Mouse (Mus musculus): ENCODE results near the gene Dlgap5.

Gene Dlgap5

DNA sequence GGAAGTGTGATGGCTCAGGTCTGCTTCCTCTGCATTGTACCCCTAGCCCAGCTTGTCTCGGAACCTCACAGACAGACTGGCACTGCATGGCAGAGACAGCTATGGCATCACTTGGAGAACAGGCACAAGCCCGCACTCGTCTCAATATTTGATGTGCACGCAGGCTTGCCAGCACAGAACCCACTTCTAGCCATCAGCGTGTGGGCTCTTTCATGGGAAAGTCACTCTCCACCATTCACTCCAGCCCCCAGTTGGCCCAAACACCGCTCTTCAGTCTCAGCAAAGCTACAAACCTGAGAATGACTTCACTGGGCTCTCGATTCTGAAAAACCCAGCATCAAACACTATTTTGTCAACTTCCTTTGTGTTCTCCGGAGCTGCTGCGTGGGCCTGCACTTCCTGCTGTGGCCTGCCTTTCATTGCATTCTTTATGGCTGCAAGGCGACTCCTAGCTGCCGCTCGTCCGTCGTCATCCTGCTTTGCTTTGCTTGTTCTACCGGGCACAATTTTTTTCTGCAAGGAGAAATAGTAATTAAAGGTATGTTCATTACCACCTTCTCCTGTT is 22.7 kb downstream of the Dlgap5 start:
- no peak for DNase-seq (ENCODE audit: low spot score)

DNA sequence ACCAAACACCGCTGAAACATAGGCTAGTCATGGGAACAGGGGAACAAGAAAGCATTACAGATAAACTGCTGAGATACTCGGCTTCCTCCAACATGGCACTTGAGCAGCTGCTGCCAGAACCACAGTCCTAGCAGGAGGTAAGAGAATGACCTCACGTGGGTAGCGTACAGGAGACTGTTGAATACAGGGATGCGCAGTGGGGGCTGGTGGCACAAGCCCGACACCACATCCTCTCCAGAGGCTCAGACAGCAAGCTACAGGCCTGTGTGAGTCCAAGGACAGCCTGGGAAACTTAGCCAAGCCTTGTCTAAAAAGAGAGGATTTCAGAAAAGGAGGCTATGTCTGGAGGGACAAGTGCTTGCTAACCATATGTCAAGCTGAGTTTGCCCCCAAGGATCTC is 23.2 kb downstream of the Dlgap5 start:
- DNase-seq (ENCODE audit: low spot score) = no peak

DNA sequence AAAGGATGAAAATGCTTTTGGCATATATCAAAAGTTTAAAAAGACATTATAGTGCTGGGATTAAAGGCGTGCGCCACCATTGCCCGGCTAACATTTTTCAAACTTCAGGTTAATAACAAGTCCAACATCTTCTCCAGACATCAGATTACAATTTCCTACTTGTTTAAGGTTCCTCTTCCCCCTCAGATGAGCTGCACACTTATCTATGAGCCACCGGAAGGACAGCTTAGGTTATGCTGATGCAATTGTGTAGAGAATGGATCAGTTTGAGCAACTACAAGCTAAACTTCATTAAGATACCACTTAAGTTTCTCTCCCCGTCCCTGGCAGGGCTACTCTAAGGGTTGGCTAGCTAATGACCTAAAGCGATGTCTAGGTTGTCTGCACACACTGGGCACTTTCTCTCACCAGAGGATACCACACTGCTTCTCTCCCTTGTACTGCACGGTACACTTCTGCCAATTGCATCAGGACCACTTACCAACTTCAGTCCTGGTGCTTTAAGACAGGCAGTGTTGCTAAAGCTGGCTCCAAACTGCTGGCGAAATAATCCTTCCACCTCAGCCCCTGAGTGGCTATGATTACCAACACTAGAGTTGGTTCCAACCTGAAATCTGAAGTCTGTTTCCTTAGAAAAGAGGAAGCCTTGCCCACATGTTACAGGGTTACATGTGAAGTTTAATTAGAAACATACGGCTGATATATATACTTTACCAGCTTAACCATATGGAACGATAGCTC is 24.7 kb downstream of the Dlgap5 start:
- no peak for DNase-seq (ENCODE audit: low spot score)

DNA sequence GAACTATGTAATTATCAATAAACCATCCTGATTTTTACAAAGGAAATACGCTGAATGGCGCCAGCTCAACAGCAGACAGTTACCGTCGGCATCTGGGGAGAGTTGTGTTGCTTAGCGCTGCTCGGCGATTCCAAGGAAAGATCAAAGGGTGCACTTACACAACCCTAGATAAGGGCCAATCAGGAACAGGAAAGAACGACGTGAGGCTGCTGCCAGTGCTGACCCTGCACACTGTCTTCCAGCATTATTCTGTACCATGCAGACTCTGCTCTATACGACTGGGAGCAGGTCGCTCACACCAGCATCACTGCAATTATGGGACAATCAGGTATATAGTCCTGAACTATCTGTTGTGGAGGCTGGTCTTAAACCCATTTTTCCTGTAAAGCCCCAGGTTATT is 32.1 kb downstream of the Dlgap5 start:
- DNase-seq (ENCODE audit: low spot score) = no peak

DNA sequence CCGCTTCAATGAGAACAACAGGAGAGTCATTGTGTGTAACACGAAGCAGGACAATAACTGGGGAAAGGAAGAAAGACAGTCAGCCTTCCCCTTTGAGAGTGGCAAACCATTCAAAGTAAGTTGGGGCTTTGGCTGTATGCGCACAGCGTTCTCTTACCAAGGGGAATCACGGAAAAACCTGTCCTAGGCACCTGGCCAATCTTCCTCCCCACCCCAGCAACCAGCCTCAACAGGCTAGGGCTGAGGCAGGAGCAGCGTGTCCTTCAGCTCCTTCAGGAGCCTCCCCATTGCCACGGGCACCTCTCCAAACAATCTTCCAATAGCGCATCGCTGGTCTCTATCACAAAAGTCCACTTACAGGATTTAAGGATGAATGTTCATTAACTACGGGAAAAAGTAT is 33.6 kb downstream of the Dlgap5 start:
- no peak for DNase-seq (ENCODE audit: low spot score)

DNA sequence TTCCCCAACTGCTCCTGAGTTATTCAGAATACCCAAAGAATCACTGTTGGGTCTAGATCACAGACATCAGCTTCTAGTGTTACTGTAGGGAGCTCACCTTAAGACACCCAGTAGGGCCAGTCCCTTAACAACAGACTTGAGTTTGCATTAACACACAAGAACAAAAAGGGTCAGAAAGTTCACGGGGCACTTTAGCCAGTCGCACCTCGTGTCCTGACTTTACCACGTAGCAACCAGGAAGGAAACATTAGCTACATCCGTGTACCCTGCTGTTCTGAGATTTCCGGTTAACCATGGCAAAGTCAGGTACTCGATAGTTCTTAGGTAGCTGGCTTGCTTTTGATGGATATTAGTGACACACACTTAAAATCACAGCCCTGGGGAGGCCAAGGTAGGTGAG is 34.3 kb downstream of the Dlgap5 start:
- no peak for DNase-seq (ENCODE audit: low spot score)

DNA sequence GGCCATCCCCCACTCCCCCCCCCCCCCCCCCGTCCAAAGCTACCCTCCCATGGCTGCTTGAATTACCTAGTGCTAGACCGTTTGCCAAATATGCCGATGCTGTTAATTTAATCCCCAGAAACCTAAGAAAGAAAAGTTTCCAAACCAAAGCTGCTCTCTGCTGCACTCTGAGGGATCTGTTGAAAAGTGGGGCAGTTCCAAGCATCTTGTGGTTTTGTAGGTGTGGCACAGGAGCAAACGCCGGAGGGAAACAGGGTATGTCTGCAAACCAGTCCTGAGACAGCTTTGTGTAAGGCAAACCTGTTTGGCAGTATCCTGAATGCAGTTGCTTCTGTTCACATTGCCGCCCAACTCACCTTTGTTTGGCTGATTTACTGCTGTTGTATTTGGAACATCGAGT is 39.9 kb downstream of the Dlgap5 start:
- no peak for DNase-seq (ENCODE audit: low spot score)

DNA sequence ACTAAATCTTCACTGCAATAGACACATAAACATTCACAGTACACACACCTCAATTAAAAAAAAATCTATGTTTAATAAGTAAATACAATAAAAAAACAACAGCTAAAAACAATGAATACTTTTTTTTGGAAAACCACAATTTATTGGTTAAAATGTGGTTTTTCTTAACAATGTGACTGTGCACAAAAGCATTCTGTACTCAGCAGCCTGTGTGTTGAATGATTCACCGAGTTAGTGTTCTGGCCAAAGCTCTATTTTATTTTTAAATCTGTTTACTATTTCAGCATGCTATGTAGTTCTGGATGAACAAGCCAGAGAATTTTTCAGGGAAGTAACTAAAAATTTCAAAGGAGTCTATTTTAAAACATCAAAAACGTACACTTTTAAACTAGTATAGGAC is 41.7 kb downstream of the Dlgap5 start:
- no peak for DNase-seq (ENCODE audit: low spot score)

DNA sequence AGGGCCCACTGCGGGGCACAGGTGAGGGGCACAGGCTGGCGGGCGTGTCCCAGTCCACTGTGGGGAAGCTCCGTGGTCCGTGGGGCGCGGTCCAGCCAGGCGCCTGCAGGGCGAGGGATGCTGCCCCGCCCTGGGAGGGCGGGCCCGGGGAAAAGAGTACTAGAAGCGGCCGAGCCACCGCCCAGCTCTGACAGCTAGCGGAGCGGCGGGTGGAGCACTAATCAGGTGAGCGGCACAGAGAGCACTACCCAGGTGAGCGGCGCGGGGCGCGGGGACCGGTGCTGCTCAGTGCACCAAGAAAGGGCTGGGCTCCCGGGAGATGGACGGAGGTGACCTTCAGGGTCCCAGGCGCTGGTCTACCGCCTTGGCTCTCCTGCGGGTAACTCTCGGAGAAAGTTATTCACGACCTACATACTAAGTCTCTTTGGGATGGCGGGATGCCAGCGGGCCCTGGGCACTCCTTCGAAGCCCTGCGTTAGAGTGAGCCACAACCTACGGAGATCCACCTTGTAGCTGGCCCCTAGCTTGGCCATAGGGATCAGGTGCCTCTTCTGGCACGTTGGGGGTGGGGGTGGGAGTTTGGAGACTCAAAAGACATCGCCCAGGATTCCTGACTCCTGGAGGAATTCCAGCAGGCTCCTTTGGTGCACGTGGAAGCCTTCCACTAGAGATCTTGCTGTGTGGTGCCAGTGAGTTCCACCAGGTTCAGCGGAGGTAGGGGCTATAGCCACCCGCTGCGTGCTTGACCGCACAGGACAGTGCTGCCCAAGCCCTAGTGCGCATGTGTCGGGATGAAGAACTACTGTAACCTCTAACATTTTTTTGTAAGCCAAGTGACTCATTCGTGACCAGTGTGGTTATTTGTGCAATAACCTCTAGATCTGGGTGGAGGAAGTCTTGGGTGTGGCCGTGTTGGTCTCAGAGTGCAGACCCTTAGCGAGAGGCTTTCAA is 44.2 kb downstream of the Dlgap5 start:
- no peak for DNase-seq (ENCODE audit: low spot score)

DNA sequence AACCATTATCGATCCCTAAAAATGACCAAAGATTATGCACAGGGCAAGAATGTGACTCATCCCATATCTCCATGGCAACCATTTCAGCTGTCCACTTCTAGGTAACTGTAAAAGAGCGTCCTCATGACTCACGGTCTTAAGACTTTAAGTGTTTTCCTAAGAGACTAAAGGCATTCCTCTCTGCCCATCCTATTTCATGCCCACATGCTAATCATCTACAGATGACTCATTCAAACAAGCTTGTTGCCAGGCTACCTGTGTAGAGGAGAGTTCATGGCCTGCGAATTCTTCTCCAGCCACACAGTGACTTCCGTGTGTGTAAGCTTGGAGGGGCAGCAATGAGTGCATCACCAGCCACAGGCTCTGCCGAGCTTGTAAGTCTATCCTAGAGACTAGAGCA is 46.5 kb downstream of the Dlgap5 start:
- no peak for DNase-seq (ENCODE audit: low spot score)

DNA sequence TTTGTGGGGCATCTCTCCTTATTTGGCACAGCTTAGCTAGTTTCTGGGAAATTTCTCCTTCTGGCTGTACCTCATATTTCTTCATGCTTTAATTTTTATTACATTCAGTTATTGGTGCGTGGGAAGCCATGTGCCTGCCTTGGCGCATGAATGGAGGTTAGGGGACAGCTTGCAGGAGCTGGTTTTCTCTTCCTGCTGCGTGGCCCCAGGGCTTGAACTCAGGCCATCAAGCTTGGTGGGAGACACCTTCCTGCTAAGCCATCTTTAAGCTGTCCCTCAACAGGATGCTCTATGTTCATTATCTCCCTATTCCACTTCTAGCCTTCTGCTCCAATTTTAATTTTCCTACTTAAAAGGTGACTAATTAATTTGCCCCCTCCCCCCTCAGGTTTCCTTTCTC is 47.4 kb downstream of the Dlgap5 start:
- DNase-seq (ENCODE audit: low spot score) = no peak

DNA sequence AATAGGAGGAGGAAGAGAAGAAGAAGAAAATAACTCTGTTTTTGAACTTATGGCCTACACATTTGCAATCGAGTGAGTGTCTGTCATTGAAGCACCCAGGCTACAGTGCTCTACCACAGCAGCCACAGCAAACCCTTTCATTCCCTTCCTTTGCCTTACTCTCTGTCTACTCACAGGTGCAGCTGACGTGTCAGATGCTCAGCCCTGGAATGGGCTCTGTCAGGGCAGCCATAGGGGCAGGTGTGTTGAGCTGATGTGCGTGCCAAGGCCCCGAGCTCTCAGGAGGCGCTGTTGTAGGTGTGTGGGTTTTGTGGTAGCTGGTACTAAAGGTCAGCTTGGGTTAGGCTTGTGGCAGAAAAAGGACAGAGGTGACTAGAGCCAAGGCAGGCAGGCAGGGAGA is 48.5 kb downstream of the Dlgap5 start:
- DNase-seq (ENCODE audit: low spot score) = no peak

DNA sequence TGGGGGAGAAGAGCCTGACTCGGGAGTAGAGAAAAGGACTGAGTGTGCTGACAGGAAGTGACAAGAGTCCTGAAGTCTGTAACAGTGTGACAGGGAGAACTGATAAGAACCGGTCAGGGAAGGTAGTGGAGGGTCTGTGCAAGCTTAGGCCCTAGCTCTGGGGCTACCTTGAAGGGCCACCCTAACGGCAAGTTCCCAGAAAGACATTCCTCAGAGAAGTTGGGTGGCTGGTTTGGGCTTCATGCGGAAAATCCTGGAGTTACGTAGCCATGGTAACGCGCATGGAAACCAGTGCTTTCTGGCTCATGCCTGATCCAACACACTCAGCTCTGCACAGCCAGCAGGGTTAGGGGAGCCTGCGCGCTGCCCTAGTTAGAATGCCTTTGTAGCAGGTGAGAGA is 50.7 kb downstream of the Dlgap5 start, which contains the start of gene Lgals3:
TSS of gene Lgals3 (plus strand) at position 291 of the 400 bp plus-strand sequence.
- DNase-seq (ENCODE audit: low spot score) = peak; percentile 73

DNA sequence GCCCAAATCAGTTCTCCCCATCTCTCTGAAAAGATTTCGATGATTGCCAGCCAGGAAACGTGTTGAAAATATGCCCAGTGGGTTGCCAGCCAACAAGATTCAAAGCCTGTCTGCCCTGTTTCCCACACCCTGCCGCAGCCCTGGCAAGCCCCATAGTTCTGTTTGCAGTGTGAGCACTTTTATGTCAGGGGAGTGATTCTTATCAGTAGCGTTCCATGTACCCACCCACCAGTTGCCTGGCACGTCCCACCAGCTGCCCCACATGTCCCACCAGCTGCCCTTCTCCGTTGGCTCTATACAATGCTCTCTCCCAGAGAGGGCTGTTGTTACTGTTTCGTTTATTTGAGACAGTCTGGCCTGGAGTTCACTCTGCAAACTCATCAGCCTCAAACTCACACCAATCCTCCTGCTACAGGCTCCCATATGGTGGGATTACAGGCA is 51.3 kb downstream of the Dlgap5 start:
- DNase-seq (ENCODE audit: low spot score) = no peak

DNA sequence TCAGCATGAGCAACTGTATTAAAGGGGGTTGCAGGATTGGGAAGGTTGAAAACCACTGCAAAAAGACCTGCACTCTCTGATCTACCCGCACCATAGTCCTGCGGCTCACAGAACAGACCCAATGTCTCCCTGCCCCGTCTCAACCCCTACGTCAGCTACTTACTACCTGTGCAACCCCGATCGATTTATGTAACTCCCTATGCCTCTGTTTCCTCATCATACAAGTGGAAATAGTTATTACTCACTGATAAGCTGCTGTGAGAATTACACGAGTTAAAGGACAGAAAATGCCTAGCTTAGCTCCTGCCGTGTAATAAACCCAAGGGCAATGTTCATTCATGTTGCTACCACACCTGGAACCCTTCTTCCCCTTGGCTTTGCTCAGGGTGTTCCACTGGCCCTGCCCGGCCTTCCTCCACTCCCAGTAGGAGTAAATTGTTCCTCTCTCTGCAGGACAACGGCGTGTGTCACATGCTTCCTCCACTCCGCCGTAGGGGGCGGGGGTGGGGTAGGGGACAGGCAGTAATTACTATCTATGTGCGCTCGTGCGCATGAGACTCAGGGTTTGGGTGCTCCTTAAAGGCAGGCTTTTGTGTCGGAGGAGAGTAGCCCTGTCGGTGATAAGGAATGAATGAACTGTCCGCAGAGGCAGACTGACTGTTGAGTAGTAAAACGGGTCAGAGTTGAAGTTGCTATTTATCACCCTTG is 53.3 kb downstream of the Dlgap5 start:
- DNase-seq (ENCODE audit: low spot score) = peak; percentile 39

DNA sequence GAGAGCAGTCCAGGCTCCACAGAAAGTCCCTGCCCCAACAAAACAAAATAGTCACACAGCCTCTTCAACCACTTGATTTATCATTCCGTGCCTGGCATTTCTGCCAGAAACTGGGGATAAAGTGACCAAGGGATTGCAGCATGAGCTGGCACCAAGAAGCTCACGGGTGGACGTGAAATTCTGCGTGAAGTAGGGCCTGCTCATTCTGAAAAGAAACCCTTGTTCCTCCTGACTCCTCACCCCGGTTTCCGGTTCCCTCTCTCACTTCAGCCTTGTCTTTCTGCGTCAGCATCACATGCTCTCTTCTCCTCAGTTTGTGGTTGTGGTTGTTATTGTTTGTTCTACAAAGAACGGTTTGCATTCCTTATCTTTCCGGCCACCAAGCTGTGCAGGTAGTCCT is 56.3 kb downstream of the Dlgap5 start:
- DNase-seq (ENCODE audit: low spot score) = no peak

DNA sequence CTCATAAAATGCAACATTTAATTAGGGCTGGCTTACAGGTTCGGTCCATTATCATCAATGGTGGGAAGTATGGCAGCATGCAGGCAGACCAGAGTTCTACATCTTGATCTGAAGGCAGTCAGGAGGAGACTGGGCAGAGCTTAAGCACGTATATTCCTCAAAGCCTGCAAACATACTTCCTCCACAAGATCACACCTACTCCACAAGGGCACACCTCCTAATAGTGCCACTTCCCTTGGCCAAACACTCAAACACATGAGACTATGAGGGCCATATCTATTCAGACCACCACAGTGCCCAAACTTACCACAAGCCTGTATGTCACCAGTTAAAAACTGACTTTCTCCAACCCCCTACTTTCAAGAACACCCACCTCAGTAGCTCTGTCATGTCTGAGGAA is 56.8 kb downstream of the Dlgap5 start:
- no peak for DNase-seq (ENCODE audit: low spot score)

DNA sequence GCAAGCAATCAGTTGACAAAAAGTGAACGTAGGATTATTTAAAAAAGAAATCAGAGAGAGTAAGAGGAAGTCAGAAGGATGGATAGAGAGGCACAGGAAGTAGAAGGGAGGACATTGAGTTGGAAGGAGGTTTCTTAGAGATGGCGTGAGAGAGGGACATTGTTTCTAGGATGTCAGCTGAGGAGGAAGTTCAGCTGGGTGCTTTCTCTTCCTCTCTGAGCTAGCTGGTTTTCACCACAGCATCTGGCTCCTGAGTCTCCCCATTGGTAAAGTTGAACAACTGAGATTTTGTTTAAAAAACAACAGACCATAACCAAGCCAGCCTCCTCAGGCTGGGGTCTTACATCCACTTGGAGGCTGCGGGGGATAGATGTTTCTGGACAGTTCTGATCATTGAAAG is 58.6 kb downstream of the Dlgap5 start:
- DNase-seq (ENCODE audit: low spot score) = no peak

DNA sequence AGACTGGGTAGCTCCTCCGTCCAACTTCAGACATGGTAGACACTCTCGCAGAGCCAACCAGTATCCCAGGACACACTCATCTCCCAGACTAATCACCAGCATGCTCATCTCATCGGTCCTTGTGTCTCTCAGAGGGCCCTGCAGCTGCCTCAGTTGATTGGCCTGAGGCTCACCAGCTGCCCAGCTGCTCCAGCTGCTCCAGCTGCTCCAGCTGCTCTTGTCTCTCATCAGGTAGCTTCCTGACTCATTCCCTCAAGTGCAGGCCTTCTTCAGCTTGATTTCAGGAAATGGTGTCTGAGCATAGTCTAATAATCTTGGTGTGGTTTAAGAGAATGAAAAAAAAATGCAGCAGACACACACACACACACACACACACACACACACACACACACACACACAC is 61.6 kb downstream of the Dlgap5 start:
- DNase-seq (ENCODE audit: low spot score) = no peak

DNA sequence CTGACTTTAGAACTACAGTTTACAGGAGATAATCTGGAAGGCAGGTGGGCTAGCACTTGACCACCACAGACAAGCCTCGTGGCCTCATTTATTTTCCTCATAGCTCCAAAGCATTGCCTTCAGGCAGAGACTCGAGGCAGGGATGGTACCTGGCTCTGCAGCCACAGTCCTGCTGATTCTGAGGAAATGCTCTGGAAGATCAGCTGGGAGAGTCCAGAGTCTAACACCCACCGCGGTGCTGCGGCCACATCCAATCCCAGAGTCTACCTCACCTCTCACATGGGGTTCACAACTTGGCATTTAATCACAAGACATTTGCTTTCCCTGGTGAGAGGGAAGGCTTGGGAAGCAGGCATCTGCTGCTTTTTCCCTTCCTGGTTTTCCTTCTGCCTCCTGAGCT is 63.3 kb downstream of the Dlgap5 start:
- DNase-seq (ENCODE audit: low spot score) = no peak

DNA sequence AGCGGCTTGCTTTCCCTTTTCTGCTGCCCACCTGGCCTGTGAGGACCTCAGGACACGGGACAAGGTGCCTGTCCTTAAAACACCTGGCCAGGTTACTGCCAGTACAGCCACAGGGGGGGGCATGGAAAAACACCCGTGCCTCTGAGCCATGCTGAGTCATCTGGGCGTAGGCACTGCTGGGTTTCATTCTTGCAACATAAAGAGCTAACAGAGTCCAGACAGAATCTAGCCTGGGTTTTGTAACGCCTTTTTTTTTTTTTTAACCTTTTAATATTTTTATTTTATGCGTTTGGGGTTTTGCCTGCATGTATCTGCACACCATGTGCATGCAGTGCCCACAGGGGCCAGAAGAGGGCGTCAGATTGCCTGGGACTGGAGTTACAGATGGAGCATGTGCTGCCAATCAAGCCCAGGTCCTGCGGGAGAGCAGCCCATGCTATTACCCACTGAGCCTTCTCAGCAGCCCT is 64.1 kb downstream of the Dlgap5 start:
- no peak for DNase-seq (ENCODE audit: low spot score)

DNA sequence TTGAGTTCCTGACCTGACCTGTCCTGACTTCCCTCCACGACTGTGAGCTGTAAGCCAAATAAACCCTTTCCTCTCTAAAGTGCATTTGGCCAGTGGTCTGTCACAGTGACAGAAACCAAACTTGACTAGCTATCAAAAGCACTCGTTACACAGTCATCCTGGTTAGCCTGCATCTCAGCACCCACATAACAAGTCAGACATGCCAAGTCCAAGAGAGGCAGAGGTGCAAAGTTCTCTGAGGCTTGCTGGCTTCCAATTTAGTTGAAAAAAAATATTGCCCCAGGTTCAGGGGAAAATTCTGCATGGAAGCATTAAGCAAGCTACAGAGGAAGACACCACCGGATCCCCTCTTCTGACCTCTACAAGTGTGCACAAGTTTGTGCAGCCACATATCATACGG is 65.0 kb downstream of the Dlgap5 start:
- DNase-seq (ENCODE audit: low spot score) = no peak
